Mouse (Mus musculus): ENCODE measurements at regions not wholly inside any gene's neighbourhood (a gene's known extent, or its start where the extent isn't known, plus 50 kb on each side); places are given as distances from the start of the nearest gene placed in this dataset.
"Not testable (repeated sequence)": the region's sequence is repeated elsewhere in the genome, so short reads cannot be mapped to it uniquely, and the experiment has no call there.

- H3K4me3 ChIP-seq = no peak overlapping the region
- no peak for TF ChIP-seq CTCF (conservative IDR thresholded peaks at IDR 0.05)
- DNase-seq (ENCODE audit: low spot score in 2 of 2) = no peak
- no peak overlapping the region for H3K27ac ChIP-seq
Observed at GRCm38 (mm10) chr13:5920422-5920821, 59.1 kb downstream of the Klf6 start.

DNA sequence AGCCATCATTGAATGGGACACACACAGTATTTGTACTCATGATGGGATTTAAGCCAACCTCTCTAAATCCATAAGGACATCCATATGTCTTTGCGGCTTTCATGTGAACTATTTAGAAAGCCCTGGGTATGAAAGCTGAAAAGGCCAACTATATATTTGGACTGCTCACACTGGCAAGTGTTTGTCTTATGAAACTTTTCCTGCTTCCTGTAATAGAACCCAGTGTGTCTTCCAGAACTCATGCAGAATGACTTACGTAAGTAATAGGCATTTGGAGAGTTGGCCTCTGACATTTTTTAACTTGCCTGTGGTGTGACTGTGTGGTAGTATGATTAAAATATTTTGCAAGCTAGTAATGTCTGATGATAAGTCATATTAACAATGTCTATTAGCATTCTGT, 70.2 kb downstream of the Klf6 start:
- TF ChIP-seq CTCF (conservative IDR thresholded peaks at IDR 0.05) = no peak
- no peak overlapping the region for H3K27ac ChIP-seq

DNA sequence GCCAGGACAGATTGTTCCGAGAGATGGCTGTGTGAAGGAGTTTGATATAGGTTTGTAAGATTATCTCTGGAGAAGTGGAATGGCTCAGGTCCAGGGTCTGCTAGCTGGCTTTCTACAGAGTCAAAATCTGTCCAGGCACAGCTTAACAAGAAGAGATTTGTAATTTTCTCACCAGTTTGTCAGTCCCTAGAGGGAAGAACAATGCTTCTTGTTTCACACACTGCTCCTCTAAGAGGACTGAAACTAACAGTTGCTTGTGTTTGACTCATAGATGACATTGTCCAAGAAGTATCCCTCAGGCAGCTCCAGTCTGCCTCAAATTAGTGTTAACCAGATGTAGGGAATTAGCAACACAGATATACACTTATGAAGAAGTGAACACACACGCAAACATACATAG, 76.2 kb downstream of the Klf6 start:
- TF ChIP-seq CTCF (conservative IDR thresholded peaks at IDR 0.05) = no peak
- no peak overlapping the region for H3K4me3 ChIP-seq
- no peak overlapping the region for H3K27ac ChIP-seq
- no peak for DNase-seq (ENCODE audit: low spot score in 2 of 2)

More for the DNA sequence above, 70.2 kb downstream of the Klf6 start:
- DNase-seq (ENCODE audit: low spot score in 2 of 2) = no peak
- H3K4me3 ChIP-seq = no peak overlapping the region

DNA sequence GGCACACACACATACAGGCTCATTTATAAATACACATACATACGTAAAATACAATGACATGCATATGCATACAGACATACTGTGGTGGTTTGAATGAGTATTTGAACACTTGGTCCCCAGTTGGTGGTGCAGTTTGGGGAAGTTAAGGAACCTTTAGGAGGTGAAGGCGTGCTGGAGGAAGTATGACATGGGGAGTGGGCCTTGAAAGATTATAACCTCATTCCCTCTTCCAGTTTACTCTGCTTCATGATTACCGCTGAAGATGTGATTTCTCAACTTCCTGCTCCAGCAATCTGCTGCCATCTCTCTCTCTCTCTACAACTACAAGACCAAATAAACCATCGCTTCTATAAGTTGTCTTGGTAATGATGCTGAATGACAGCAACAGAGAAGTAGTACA, 76.7 kb downstream of the Klf6 start:
- H3K27ac ChIP-seq = no peak overlapping the region
- TF ChIP-seq CTCF (conservative IDR thresholded peaks at IDR 0.05) = no peak
- DNase-seq (ENCODE audit: low spot score in 2 of 2) = no peak
- no peak overlapping the region for H3K4me3 ChIP-seq

DNA sequence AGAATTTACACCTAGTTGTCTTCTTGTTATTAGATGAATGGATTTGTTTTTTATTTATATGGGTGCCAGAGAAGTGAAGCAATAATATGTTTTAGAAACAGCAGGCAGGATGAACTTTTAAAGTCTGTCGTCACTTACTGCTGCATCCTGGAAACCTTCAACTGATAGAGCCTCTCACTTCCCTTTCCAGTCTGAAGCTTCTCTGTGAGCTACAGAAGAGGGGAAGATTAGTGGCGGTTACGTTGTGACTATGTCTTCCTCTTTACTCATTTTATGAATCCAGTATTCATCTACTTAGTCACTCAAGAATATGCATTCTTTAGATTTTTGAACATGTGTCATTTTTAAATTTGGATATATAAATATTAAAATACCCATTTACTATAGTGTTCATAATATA, 78.1 kb downstream of the Klf6 start:
- Histone ChIP-seq H3K27ac (no peak overlapping the region), H3K4me3 (no peak overlapping the region)
- no peak for TF ChIP-seq CTCF (conservative IDR thresholded peaks at IDR 0.05)
- no peak for DNase-seq (ENCODE audit: low spot score in 2 of 2)

DNA sequence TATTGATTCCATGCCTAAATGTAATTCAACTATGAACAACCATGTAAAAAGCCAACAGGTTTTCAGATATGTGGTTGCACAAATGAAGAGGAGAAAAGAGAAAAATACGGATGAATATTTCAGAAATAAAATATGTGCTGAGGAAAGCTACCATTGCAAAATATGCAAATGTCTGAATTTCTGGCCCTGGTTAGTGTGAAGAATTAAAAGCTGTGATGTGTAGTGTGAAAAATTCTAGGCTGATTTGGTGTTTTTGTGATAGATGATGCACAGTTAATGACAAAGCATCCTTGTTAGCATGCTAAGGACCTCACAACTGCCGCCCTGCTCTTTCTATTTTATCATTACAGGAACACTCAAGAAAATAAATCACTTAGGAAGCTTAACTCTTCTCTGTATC, 91.6 kb downstream of the Klf6 start:
- Histone ChIP-seq H3K27ac (no peak overlapping the region), H3K4me3 (no peak overlapping the region)
- DNase-seq (ENCODE audit: low spot score in 2 of 2) = no peak
- no peak for TF ChIP-seq CTCF (conservative IDR thresholded peaks at IDR 0.05)

DNA sequence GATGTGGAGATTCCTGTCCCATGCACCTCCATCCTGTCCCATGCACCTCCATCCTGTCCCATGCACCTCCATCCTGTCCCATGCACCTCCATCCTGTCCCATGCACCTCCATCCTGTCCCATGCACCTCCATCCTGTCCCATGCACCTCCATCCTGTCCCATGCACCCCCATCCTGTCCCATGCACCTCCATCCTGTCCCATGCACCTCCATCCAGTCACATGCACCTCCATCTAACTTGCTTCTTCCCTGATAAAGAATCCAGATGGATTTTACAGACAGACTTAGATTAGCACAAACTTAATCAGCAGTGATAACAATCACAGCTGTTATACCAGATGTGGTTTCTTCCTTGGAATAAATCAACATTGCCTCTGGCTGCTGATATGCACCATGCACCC, 93.8 kb downstream of the Klf6 start:
- H3K27ac ChIP-seq; DNase-seq (ENCODE audit: low spot score in 2 of 2); H3K4me3 ChIP-seq: not testable (repeated sequence)

GRCm38 (mm10) chr13:5956145-5956544, 94.9 kb downstream of the Klf6 start:
- no peak for TF ChIP-seq CTCF (conservative IDR thresholded peaks at IDR 0.05)
- DNase-seq (ENCODE audit: low spot score in 2 of 2) = no peak
- H3K27ac ChIP-seq = no peak overlapping the region
- no peak overlapping the region for H3K4me3 ChIP-seq

DNA sequence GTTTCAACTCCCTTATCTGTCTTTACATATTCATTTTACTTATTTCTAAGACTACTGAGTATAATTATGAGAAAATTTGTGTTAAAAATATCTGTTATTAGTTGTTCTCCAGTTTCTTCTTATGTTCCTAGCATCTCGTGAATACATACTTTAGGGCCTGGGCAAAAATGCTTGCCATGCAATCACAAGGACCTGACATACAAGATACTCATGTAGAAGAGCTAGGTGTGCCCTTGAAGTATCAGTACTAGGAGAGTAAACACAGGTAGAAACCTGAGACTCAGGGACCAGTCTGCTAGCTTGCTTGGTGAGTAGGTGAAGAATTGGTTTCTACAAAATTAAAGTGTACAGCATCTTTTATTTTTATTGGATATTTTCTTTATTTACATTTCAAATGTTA, 101.7 kb downstream of the Klf6 start:
- Histone ChIP-seq H3K27ac (no peak overlapping the region), H3K4me3 (no peak overlapping the region)
- no peak for TF ChIP-seq CTCF (conservative IDR thresholded peaks at IDR 0.05)
- DNase-seq (ENCODE audit: low spot score in 2 of 2) = no peak

GRCm38 (mm10) chr13:5964626-5965025, 103.3 kb downstream of the Klf6 start:
- no peak for TF ChIP-seq CTCF (conservative IDR thresholded peaks at IDR 0.05)
- Histone ChIP-seq H3K27ac (no peak overlapping the region), H3K4me3 (no peak overlapping the region)
- DNase-seq (ENCODE audit: low spot score in 2 of 2) = no peak

DNA sequence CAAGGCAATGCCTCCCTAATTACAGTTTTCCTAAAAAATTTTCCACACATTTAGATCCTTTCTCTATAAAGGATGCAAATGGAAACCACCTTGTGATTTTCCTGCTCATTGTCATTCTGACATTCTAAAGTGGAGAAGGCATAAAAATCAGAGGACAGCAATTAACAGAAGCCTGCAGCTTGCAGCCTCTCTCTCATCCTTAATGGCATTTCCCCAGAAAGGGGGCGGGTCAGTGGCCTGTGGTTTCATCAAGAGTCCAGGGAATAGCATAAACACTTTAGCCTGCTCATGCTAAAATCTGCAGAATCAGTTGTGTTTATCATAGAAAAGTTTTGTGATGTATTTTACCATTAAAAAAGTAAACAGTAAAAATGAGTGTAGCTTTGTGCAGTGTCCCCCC, 117.3 kb downstream of the Klf6 start:
- H3K27ac ChIP-seq = no peak overlapping the region
- no peak overlapping the region for H3K4me3 ChIP-seq
- DNase-seq (ENCODE audit: low spot score in 2 of 2) = no peak
- TF ChIP-seq CTCF (conservative IDR thresholded peaks at IDR 0.05) = no peak

DNA sequence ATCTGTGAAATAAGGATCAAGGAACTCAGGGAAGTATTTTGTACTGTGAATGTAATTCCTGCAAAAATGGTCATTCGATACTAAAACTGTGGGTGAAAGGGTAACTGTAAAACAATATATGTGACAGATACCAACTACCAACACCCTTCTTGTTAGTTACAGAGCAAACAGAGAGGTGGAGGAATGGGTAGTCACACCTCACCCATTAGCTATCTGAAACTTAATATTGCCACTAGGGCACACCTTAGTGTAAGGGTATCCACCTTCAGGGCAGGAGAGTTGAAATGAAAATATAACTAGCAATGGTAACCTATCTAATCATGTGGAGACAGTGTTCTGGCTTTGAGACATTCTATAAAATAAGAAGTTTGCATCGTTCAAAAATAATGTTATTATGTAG, 126.2 kb downstream of the Klf6 start:
- H3K4me3 ChIP-seq = no peak overlapping the region
- H3K27ac ChIP-seq = no peak overlapping the region
- TF ChIP-seq CTCF (conservative IDR thresholded peaks at IDR 0.05) = no peak
- no peak for DNase-seq (ENCODE audit: low spot score in 2 of 2)

GRCm38 (mm10) chr13:5988407-5988806, 127.1 kb downstream of the Klf6 start:
- Histone ChIP-seq H3K27ac (no peak overlapping the region), H3K4me3 (no peak overlapping the region)
- DNase-seq (ENCODE audit: low spot score in 2 of 2) = no peak
- no peak for TF ChIP-seq CTCF (conservative IDR thresholded peaks at IDR 0.05)

- no peak for TF ChIP-seq CTCF (conservative IDR thresholded peaks at IDR 0.05)
- Histone ChIP-seq H3K27ac (no peak overlapping the region), H3K4me3 (no peak overlapping the region)
- no peak for DNase-seq (ENCODE audit: low spot score in 2 of 2)
Observed at GRCm38 (mm10) chr13:6000559-6001217, 139.4 kb downstream of the Klf6 start.

- H3K4me3 ChIP-seq = no peak overlapping the region
- H3K27ac ChIP-seq = no peak overlapping the region
- no peak for DNase-seq (ENCODE audit: low spot score in 2 of 2)
- no peak for TF ChIP-seq CTCF (conservative IDR thresholded peaks at IDR 0.05)
Observed at GRCm38 (mm10) chr13:6001218-6001564, 139.9 kb downstream of the Klf6 start.
